Mouse (Mus musculus) spleen, adult 2 months (tissue): ENCODE data around the gene Ror1.

Experiments used
- CTCF ChIP-seq: fragments of 200-500 bp; IDR thresholded peaks from 2 replicates; pipeline ENCODE4 v1.5.1; 2011; ENCODE audit warnings: mild to moderate bottlenecking, inconsistent platforms; ENCODE audit not compliant: insufficient read depth, insufficient read length, insufficient replicate concordance; ENCODE audit errors: extremely low read depth
- POLR2A ChIP-seq: fragments of 200-500 bp; IDR thresholded peaks from 2 replicates; pipeline ENCODE4 v1.6.1; 2011; ENCODE audit warnings: low read depth, low read length, inconsistent platforms

- TF ChIP-seq POLR2A: no peak
- TF ChIP-seq CTCF: no peak
Measured at GRCm38 (mm10) chr4:100286111-100286541, 190.5 kb downstream of the Ror1 start.
